Mouse (Mus musculus): ENCODE data around the gene Kcnma1. TPM values are rescaled to one million over a fixed set of nuclear protein-coding genes. Genes with fewer than 3 reads are reported as not detected.

Kcnma1 gene
- total and polyA plus RNA-seq, 3 experiments: not detected

DNA sequence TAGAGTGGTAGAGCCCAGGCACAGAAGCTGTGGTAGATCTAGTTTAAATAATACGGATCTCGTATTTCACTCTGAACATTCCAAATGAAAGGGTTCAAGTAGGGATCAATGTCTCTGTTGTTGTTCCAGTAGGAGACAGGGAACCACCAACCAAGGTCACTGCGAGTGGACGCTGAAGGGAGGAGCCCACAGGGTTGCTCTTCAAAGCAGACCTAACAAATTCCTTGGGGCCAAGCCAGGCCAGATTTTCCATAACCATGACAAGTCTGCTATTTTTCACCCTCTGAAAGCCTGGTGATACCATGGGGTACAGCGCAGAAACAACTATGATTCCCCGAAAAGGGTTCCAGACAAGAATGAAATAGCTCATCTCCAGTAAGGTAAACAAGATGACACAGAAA is 82.6 kb downstream of the Kcnma1 start:
- TF ChIP-seq SMC3 (IDR thresholded peaks at IDR 0.05; ENCODE audit: low read depth, low read length): no peak
- no peak for TF ChIP-seq EP300 (IDR thresholded peaks at IDR 0.05; ENCODE audit: low read depth in 1 of 2, low read length in 2 of 2)
- no peak for TF ChIP-seq ETS1 (IDR thresholded peaks at IDR 0.05; ENCODE audit: low read depth, low read length)
- TF ChIP-seq USF1 (IDR thresholded peaks at IDR 0.05; ENCODE audit: low read depth, low read length): no peak
- TF ChIP-seq NRF1 (IDR thresholded peaks at IDR 0.05; ENCODE audit: insufficient read depth, low read depth, low read length, poor library complexity, severe bottlenecking): no peak
- no peak for TF ChIP-seq RCOR1 (IDR thresholded peaks at IDR 0.05; ENCODE audit: low read depth, low read length)
- no peak for TF ChIP-seq TBP (IDR thresholded peaks at IDR 0.05; ENCODE audit: low read depth, low read length)
- TF ChIP-seq SIN3A (IDR thresholded peaks at IDR 0.05; ENCODE audit: low read length): no peak
- no peak for TF ChIP-seq MXI1 (IDR thresholded peaks at IDR 0.05; ENCODE audit: low read depth, low read length)
- TF ChIP-seq KAT2A (conservative IDR thresholded peaks at IDR 0.05; ENCODE audit: low read depth, low read length): no peak
- no peak for TF ChIP-seq MYB (IDR thresholded peaks at IDR 0.05; ENCODE audit: low read depth, low read length)
- no peaks in the 10 kb centered on the region for H3K4me1 ChIP-seq (ENCODE audit: control insufficient read depth in 1 of 2, insufficient read depth in 2 of 2, low read length in 2 of 2)
- no peak overlapping the region for H3K4me3 ChIP-seq (ENCODE audit: control insufficient read depth in 1 of 2, insufficient read depth in 1 of 2, low read depth in 2 of 2, low read length in 2 of 2)
- no peak overlapping the region for H3K27ac ChIP-seq (ENCODE audit: control insufficient read depth, low read depth, low read length)
- no peaks in the 10 kb centered on the region for H3K79me2 ChIP-seq (ENCODE audit: control insufficient read depth, insufficient read depth, low read length, poor library complexity)
- DNase-seq (ENCODE audit: low read depth, low spot score): no peak
- H3K9ac ChIP-seq (ENCODE audit: control insufficient read depth, low read depth, low read length, poor library complexity, severe bottlenecking): no peak overlapping the region
- H3K27me3 ChIP-seq (ENCODE audit: control insufficient read depth in 1 of 2, insufficient read depth in 2 of 2, low read length in 2 of 2): no peaks in the 10 kb centered on the region
- no peaks in the 10 kb centered on the region for H3K36me3 ChIP-seq (ENCODE audit: control insufficient read depth in 1 of 2, insufficient read depth in 2 of 2, low read length in 2 of 2)
- H3K9me3 ChIP-seq (replicated peaks; ENCODE audit: insufficient read depth, low read length): no peaks in the 10 kb centered on the region

DNA sequence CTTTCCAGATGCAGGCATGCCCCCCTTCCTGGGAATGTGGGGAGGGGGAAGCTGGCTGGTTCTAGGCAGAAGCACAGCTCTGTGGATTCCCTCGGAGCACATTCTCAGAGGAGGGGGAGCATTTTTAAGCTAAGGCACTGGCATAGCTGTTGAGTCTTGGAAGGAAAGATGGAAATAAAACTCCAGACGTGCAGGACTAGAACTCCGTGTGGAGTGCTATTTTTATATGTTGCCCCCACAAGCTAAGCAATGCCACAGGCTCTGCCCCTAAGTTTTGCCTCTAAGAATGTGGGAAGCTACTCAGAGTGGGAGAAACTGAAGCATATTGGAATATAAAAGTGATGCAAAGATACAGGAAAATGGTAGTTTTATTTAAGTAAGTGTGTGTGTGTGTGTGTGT is 85.1 kb downstream of the Kcnma1 start:
- H3K9ac ChIP-seq (ENCODE audit: control insufficient read depth, low read depth, low read length, poor library complexity, severe bottlenecking): no peak overlapping the region
- TF ChIP-seq GATA1 (IDR thresholded peaks at IDR 0.05; ENCODE audit: low read depth, low read length) (no peak), ETS1 (IDR thresholded peaks at IDR 0.05; ENCODE audit: low read depth, low read length) (no peak), NELFE (IDR thresholded peaks at IDR 0.05; ENCODE audit: low read depth, low read length) (no peak)
- no peaks in the 10 kb centered on the region for H3K4me1 ChIP-seq (ENCODE audit: control insufficient read depth in 1 of 2, insufficient read depth in 2 of 2, low read length in 2 of 2)
- no peak for DNase-seq (ENCODE audit: low read depth, low spot score)
- no peaks in the 10 kb centered on the region for H3K9me3 ChIP-seq (replicated peaks; ENCODE audit: insufficient read depth, low read length)
- H3K36me3 ChIP-seq (ENCODE audit: control insufficient read depth in 1 of 2, insufficient read depth in 2 of 2, low read length in 2 of 2): no peaks in the 10 kb centered on the region
- no peaks in the 10 kb centered on the region for H3K79me2 ChIP-seq (ENCODE audit: control insufficient read depth, insufficient read depth, low read length, poor library complexity)
- H3K27me3 ChIP-seq (ENCODE audit: control insufficient read depth in 1 of 2, insufficient read depth in 2 of 2, low read length in 2 of 2): no peaks in the 10 kb centered on the region
- no peak overlapping the region for H3K4me3 ChIP-seq (ENCODE audit: control insufficient read depth in 1 of 2, insufficient read depth in 1 of 2, low read depth in 2 of 2, low read length in 2 of 2)
- H3K27ac ChIP-seq (ENCODE audit: control insufficient read depth, low read depth, low read length): no peak overlapping the region

DNA sequence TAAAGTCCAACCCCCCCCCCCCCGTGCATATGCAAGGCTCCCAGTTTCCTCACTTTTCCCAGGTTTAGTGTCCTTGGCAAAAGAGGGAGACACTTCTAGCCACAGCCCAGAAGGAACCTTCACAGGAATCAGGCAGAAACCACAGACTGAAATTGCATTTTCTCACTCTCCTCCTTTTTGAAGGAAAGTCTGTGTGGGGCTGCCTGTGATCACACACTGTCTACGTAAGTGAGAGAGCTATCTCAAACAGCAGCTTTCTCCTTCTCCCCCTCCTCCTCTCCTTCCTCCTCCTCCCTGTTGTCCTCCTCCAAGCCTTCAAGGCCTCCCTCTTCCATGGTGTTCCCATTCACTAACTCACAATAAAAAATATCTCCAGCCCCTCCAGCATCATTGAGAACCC is 90.9 kb downstream of the Kcnma1 start:
- no peak for DNase-seq (ENCODE audit: low read depth, low spot score)
- TF ChIP-seq MAX (IDR thresholded peaks at IDR 0.05; ENCODE audit: low read length): no peak
- TF ChIP-seq SIN3A (IDR thresholded peaks at IDR 0.05; ENCODE audit: low read length): no peak
- TF ChIP-seq MXI1 (IDR thresholded peaks at IDR 0.05; ENCODE audit: low read depth, low read length): no peak
- TF ChIP-seq ZKSCAN1 (IDR thresholded peaks at IDR 0.05; ENCODE audit: low read depth, low read length): no peak
- TF ChIP-seq SMC3 (IDR thresholded peaks at IDR 0.05; ENCODE audit: low read depth, low read length): no peak
- no peak for TF ChIP-seq POLR2AphosphoS2 (IDR thresholded peaks at IDR 0.05; ENCODE audit: low read length)
- TF ChIP-seq TCF12 (IDR thresholded peaks at IDR 0.05; ENCODE audit: low read depth, low read length): no peak
- no peak for TF ChIP-seq CHD2 (IDR thresholded peaks at IDR 0.05; ENCODE audit: low read length)
- TF ChIP-seq GABPA (IDR thresholded peaks at IDR 0.05; ENCODE audit: low read depth, low read length): no peak
- no peak for TF ChIP-seq POLR2A (IDR thresholded peaks at IDR 0.05; ENCODE audit: control insufficient read depth in 1 of 2, insufficient read depth in 1 of 2, low read depth in 1 of 2, low read length in 2 of 2, poor library complexity in 1 of 2)
- no peak for TF ChIP-seq CTCF (IDR thresholded peaks at IDR 0.05 in 2 of 3, conservative IDR thresholded peaks at IDR 0.05 in 1 of 3; ENCODE audit: control insufficient read depth in 1 of 3, insufficient read depth in 1 of 3, low read depth in 2 of 3, low read length in 3 of 3, poor library complexity in 1 of 3, severe bottlenecking in 1 of 3)
- TF ChIP-seq MYC (IDR thresholded peaks at IDR 0.05; ENCODE audit: low read depth, low read length): no peak
- TF ChIP-seq MYB (IDR thresholded peaks at IDR 0.05; ENCODE audit: low read depth, low read length): no peak
- no peaks in the 10 kb centered on the region for H3K27me3 ChIP-seq (ENCODE audit: control insufficient read depth in 1 of 2, insufficient read depth in 2 of 2, low read length in 2 of 2)
- H3K79me2 ChIP-seq (ENCODE audit: control insufficient read depth, insufficient read depth, low read length, poor library complexity): no peaks in the 10 kb centered on the region
- H3K4me3 ChIP-seq (ENCODE audit: control insufficient read depth in 1 of 2, insufficient read depth in 1 of 2, low read depth in 2 of 2, low read length in 2 of 2): no peak overlapping the region
- H3K9me3 ChIP-seq (replicated peaks; ENCODE audit: insufficient read depth, low read length): no peaks in the 10 kb centered on the region
- H3K27ac ChIP-seq (ENCODE audit: control insufficient read depth, low read depth, low read length): no peak overlapping the region
- H3K9ac ChIP-seq (ENCODE audit: control insufficient read depth, low read depth, low read length, poor library complexity, severe bottlenecking): no peak overlapping the region
- no peaks in the 10 kb centered on the region for H3K4me1 ChIP-seq (ENCODE audit: control insufficient read depth in 1 of 2, insufficient read depth in 2 of 2, low read length in 2 of 2)
- H3K36me3 ChIP-seq (ENCODE audit: control insufficient read depth in 1 of 2, insufficient read depth in 2 of 2, low read length in 2 of 2): no peaks in the 10 kb centered on the region

Data from MEL (cell line).